Mouse (Mus musculus): Measurements from ENCODE around the gene Fgfr2. TPM values are rescaled to one million over a fixed set of nuclear protein-coding genes. Genes with fewer than 3 reads are reported as not detected.

Gene Fgfr2
- polyA plus RNA-seq, 1 experiment from 2014 or later = 133 TPM

- H3K36me3 ChIP-seq (ENCODE audit: control insufficient read depth, insufficient read depth, low read length) = no peaks in the 10 kb centered on the region
- peaks cover 37% of the 10 kb centered on the region for H3K4me1 ChIP-seq (ENCODE audit: control insufficient read depth, insufficient read depth, low read length)
- H3K4me2 ChIP-seq (replicated peaks; ENCODE audit: low read depth, low read length) = no peak overlapping the region
- H3K9ac ChIP-seq (ENCODE audit: low read depth, low read length) = no peak overlapping the region
- H3K27ac ChIP-seq (ENCODE audit: low read depth, low read length) = peak overlapping the region; percentile 55; the same call in 1 of the 2 replicates
- no peak overlapping the region for H3K4me3 ChIP-seq (ENCODE audit: low read length)
- H3K27me3 ChIP-seq (ENCODE audit: control insufficient read depth, insufficient read depth, low read length) = no peaks in the 10 kb centered on the region
- 30% methylated on average over 7 of the region's 7 CpGs for WGBS
- ATAC-seq (ENCODE audit: low FRiP score, low TSS enrichment) = peak; percentile 77
- H3K9me3 ChIP-seq (ENCODE audit: control insufficient read depth, low read length) = no peaks in the 10 kb centered on the region
Measured at GRCm38 (mm10) chr7:132298412-132298990, 824.6 kb downstream of the Fgfr2 start.

- Histone ChIP-seq H3K27ac (ENCODE audit: low read depth, low read length) (no peak overlapping the region), H3K4me1 (ENCODE audit: control insufficient read depth, insufficient read depth, low read length) (peaks cover 23% of the 10 kb centered on the region), H3K9ac (ENCODE audit: low read depth, low read length) (no peak overlapping the region), H3K9me3 (ENCODE audit: control insufficient read depth, low read length) (no peaks in the 10 kb centered on the region), H3K36me3 (ENCODE audit: control insufficient read depth, insufficient read depth, low read length) (no peaks in the 10 kb centered on the region), H3K4me2 (replicated peaks; ENCODE audit: low read depth, low read length) (no peak overlapping the region), H3K4me3 (ENCODE audit: low read length) (no peak overlapping the region), H3K27me3 (ENCODE audit: control insufficient read depth, insufficient read depth, low read length) (no peaks in the 10 kb centered on the region)
- ATAC-seq (ENCODE audit: low FRiP score, low TSS enrichment) = no peak
- WGBS = 51% methylated on average over 4 of the region's 4 CpGs
Measured at GRCm38 (mm10) chr7:132296661-132297443, 826.3 kb downstream of the Fgfr2 start.

GRCm38 (mm10) chr7:132296132-132296531 is 827.0 kb downstream of the Fgfr2 start:
- Histone ChIP-seq H3K4me3 (ENCODE audit: low read length) (no peak overlapping the region), H3K27ac (ENCODE audit: low read depth, low read length) (no peak overlapping the region), H3K9me3 (ENCODE audit: control insufficient read depth, low read length) (no peaks in the 10 kb centered on the region), H3K27me3 (ENCODE audit: control insufficient read depth, insufficient read depth, low read length) (no peaks in the 10 kb centered on the region), H3K36me3 (ENCODE audit: control insufficient read depth, insufficient read depth, low read length) (no peaks in the 10 kb centered on the region), H3K4me2 (replicated peaks; ENCODE audit: low read depth, low read length) (no peak overlapping the region), H3K9ac (ENCODE audit: low read depth, low read length) (no peak overlapping the region), H3K4me1 (ENCODE audit: control insufficient read depth, insufficient read depth, low read length) (peaks cover 22% of the 10 kb centered on the region)
- ATAC-seq (ENCODE audit: low FRiP score, low TSS enrichment) = no peak
- 86% methylated on average over 3 of the region's 3 CpGs for WGBS

GRCm38 (mm10) chr7:132287340-132287664 is 835.8 kb downstream of the Fgfr2 start:
- H3K36me3 ChIP-seq (ENCODE audit: control insufficient read depth, insufficient read depth, low read length) = no peaks in the 10 kb centered on the region
- peaks cover 74% of the 10 kb centered on the region for H3K4me1 ChIP-seq (ENCODE audit: control insufficient read depth, insufficient read depth, low read length)
- H3K9me3 ChIP-seq (ENCODE audit: control insufficient read depth, low read length) = no peaks in the 10 kb centered on the region
- H3K27ac ChIP-seq (ENCODE audit: low read depth, low read length) = peak overlapping the region; percentile 69
- no peak; the same call in 1 of the 2 replicates for ATAC-seq (ENCODE audit: low FRiP score, low TSS enrichment)
- 64% methylated on average over 3 of the region's 3 CpGs for WGBS
- H3K27me3 ChIP-seq (ENCODE audit: control insufficient read depth, insufficient read depth, low read length) = no peaks in the 10 kb centered on the region
- H3K4me2 ChIP-seq (replicated peaks; ENCODE audit: low read depth, low read length) = 0 out of 2 replicates have a peak overlapping the region, but pooled peaks have one; percentile 8
- H3K4me3 ChIP-seq (ENCODE audit: low read length) = no peak overlapping the region
- no peak overlapping the region for H3K9ac ChIP-seq (ENCODE audit: low read depth, low read length)

- Histone ChIP-seq H3K27ac (ENCODE audit: low read depth, low read length) (peak overlapping the region; percentile 69), H3K36me3 (ENCODE audit: control insufficient read depth, insufficient read depth, low read length) (no peaks in the 10 kb centered on the region), H3K9ac (ENCODE audit: low read depth, low read length) (0 out of 2 replicates have a peak overlapping the region, but pooled peaks have one; percentile 7), H3K27me3 (ENCODE audit: control insufficient read depth, insufficient read depth, low read length) (no peaks in the 10 kb centered on the region), H3K9me3 (ENCODE audit: control insufficient read depth, low read length) (no peaks in the 10 kb centered on the region), H3K4me2 (replicated peaks; ENCODE audit: low read depth, low read length) (0 out of 2 replicates have a peak overlapping the region, but pooled peaks have one; percentile 8), H3K4me3 (ENCODE audit: low read length) (no peak overlapping the region), H3K4me1 (ENCODE audit: control insufficient read depth, insufficient read depth, low read length) (peaks cover 76% of the 10 kb centered on the region)
- peak; percentile 79 for ATAC-seq (ENCODE audit: low FRiP score, low TSS enrichment)
- WGBS = 6% methylated on average over 14 of the region's 14 CpGs
Measured at GRCm38 (mm10) chr7:132286630-132287339, 836.4 kb downstream of the Fgfr2 start.

- Histone ChIP-seq H3K4me1 (ENCODE audit: control insufficient read depth, insufficient read depth, low read length) (peaks cover 72% of the 10 kb centered on the region), H3K9me3 (ENCODE audit: control insufficient read depth, low read length) (no peaks in the 10 kb centered on the region), H3K27ac (ENCODE audit: low read depth, low read length) (no peak overlapping the region), H3K4me3 (ENCODE audit: low read length) (no peak overlapping the region), H3K9ac (ENCODE audit: low read depth, low read length) (no peak overlapping the region), H3K27me3 (ENCODE audit: control insufficient read depth, insufficient read depth, low read length) (no peaks in the 10 kb centered on the region), H3K4me2 (replicated peaks; ENCODE audit: low read depth, low read length) (no peak overlapping the region), H3K36me3 (ENCODE audit: control insufficient read depth, insufficient read depth, low read length) (no peaks in the 10 kb centered on the region)
- WGBS = 21% methylated on average over 1 of the region's 1 CpGs
- no peak for ATAC-seq (ENCODE audit: low FRiP score, low TSS enrichment)
Measured at GRCm38 (mm10) chr7:132284795-132285194, 838.4 kb downstream of the Fgfr2 start.

- no peak overlapping the region for H3K9ac ChIP-seq (ENCODE audit: low read depth, low read length)
- peaks cover 67% of the 10 kb centered on the region for H3K4me1 ChIP-seq (ENCODE audit: control insufficient read depth, insufficient read depth, low read length)
- no peak for ATAC-seq (ENCODE audit: low FRiP score, low TSS enrichment)
- no peak overlapping the region for H3K27ac ChIP-seq (ENCODE audit: low read depth, low read length)
- H3K4me3 ChIP-seq (ENCODE audit: low read length) = no peak overlapping the region
- 71% methylated on average over 7 of the region's 7 CpGs for WGBS
- no peaks in the 10 kb centered on the region for H3K9me3 ChIP-seq (ENCODE audit: control insufficient read depth, low read length)
- no peaks in the 10 kb centered on the region for H3K27me3 ChIP-seq (ENCODE audit: control insufficient read depth, insufficient read depth, low read length)
- H3K4me2 ChIP-seq (replicated peaks; ENCODE audit: low read depth, low read length) = no peak overlapping the region
- no peaks in the 10 kb centered on the region for H3K36me3 ChIP-seq (ENCODE audit: control insufficient read depth, insufficient read depth, low read length)
Measured at GRCm38 (mm10) chr7:132284048-132284737, 839.0 kb downstream of the Fgfr2 start.

- no peak overlapping the region for H3K9ac ChIP-seq (ENCODE audit: low read depth, low read length)
- H3K4me1 ChIP-seq (ENCODE audit: control insufficient read depth, insufficient read depth, low read length) = peaks cover 60% of the 10 kb centered on the region
- 78% methylated on average over 2 of the region's 2 CpGs for WGBS
- no peaks in the 10 kb centered on the region for H3K9me3 ChIP-seq (ENCODE audit: control insufficient read depth, low read length)
- H3K27me3 ChIP-seq (ENCODE audit: control insufficient read depth, insufficient read depth, low read length) = no peaks in the 10 kb centered on the region
- H3K27ac ChIP-seq (ENCODE audit: low read depth, low read length) = no peak overlapping the region
- ATAC-seq (ENCODE audit: low FRiP score, low TSS enrichment) = no peak
- no peak overlapping the region for H3K4me2 ChIP-seq (replicated peaks; ENCODE audit: low read depth, low read length)
- H3K36me3 ChIP-seq (ENCODE audit: control insufficient read depth, insufficient read depth, low read length) = no peaks in the 10 kb centered on the region
- H3K4me3 ChIP-seq (ENCODE audit: low read length) = no peak overlapping the region
Measured at GRCm38 (mm10) chr7:132282576-132282975, 840.6 kb downstream of the Fgfr2 start.

All from kidney, embryonic 14.5 days (tissue).